Mouse (Mus musculus) lung, embryonic 14.5 days (tissue): ENCODE measurements around the gene Ypel4. TPM values are rescaled to one million over a fixed set of nuclear protein-coding genes. Genes with fewer than 3 reads are reported as not detected.
A peak's percentile ranks its signal among the peaks of the same experiment; 100 is the strongest.

Experiments
- ATAC-seq: fragments of 200-750 bp; cut with Nextera tagmentation; 2 replicates; pipeline ENCODE4 v1.8.0; 2017; ENCODE audit warnings: mild to moderate bottlenecking, moderate TSS enrichment, moderate library complexity; ENCODE audit not compliant: insufficient read depth
- DNase-seq: peaks from one replicate; pipeline ENCODE4 v3.0.0-alpha.2; 2015
- H3K27ac ChIP-seq: fragments of 300-500 bp; sonication (generic); 2 replicates; pipeline ENCODE4 v1.5.1; 2014; ENCODE audit warnings: low read depth, mild to moderate bottlenecking, moderate library complexity
- H3K27me3 ChIP-seq: fragments of 300-500 bp; sonication (generic); 2 replicates; pipeline ENCODE4 v1.6.1; 2014; ENCODE audit warnings: low read length, control low read depth; ENCODE audit not compliant: insufficient read depth
- H3K36me3 ChIP-seq: fragments of 300-500 bp; sonication (generic); 2 replicates; pipeline ENCODE4 v1.6.1; 2014; ENCODE audit warnings: control low read depth; ENCODE audit not compliant: insufficient read depth
- H3K4me1 ChIP-seq: fragments of 300-500 bp; sonication (generic); 2 replicates; pipeline ENCODE4 v1.6.1; 2014; ENCODE audit warnings: antibody characterized with exemption, control low read depth; ENCODE audit not compliant: insufficient read depth
- H3K4me2 ChIP-seq: fragments of 300-500 bp; sonication (generic); 2 replicates; pipeline ENCODE4 v1.6.1; 2014; ENCODE audit warnings: mild to moderate bottlenecking
- H3K4me3 ChIP-seq: fragments of 300-500 bp; sonication (generic); 2 replicates; pipeline ENCODE4 v1.5.1; 2014; ENCODE audit warnings: low read depth, low read length
- H3K9ac ChIP-seq: fragments of 300-500 bp; sonication (generic); 2 replicates; pipeline ENCODE4 v1.6.1; 2014
- H3K9me3 ChIP-seq: fragments of 300-500 bp; sonication (generic); 2 replicates; pipeline ENCODE4 v1.6.1; 2016; ENCODE audit warnings: low read depth, low read length, control low read depth
- CTCF ChIP-seq: IDR thresholded peaks from 2 replicates; pipeline ENCODE4 v1.5.1; 2016; ENCODE audit warnings: antibody characterized with exemption, low read depth
- WGBS: fragments of 180-500 bp; shearing (Covaris S2); extraction: QIAGEN DNeasy Blood & Tissue Kit; methylation state at CpG from one replicate; pipeline ENCODE4 v1.1.7; 2014; 5-methylcytosine and 5-hydroxymethylcytosine counted together
- polyA plus RNA-seq: library from polyadenylated mRNA; unstranded; fragments of >200 nt; fragmentation: Nextera tagmentation; extraction: Ambion mirVana; gene quantifications from 2 replicates; pipeline ENCODE4 v1.2.1, GENCODE M21; 2014

Ypel4 gene
- polyA plus RNA-seq: 6.4 and 7.4 TPM in 2 replicates

DNA sequence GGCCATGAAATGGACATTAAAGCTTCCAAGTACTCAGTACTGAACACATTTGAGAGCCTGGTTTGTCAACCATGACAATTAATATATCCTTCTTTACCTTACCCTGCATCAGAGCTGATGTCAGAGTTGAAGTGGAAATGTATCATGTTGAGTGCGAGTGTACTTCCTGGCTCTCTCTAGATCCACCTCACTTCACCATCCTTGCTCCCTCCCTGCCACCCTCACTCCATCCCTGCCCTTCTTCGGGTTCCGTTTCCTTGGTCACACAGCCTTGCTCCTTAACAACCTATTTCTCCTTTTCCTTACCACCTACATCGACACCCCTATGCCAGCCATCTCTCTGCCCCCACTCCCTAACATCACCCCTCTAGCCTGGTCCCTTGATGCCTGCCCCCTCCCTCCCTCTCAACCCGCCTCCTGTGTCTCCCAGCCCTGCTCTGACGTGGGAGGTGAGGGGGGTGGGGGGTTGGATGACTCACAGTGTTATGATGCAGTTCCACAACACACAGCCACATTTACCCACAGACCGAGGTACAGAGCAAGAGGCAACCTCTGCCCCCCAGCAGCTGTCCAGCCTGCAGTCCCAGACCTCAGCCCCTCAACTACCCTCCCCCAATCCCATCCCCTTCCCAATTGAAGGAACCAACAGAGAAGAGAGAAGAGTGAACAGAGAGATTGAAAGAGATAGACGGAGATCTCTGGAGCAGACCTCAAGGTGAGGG lies at the start of gene Ypel4:
TSS of gene Ypel4 (plus strand) at position 480 of the 722 bp plus-strand sequence.
- Histone ChIP-seq H3K4me3 (peak within 1 kb of the TSS; percentile 37), H3K27ac (no peak within 1 kb of the TSS), H3K4me2 (peak within 1 kb of the TSS; percentile 54), H3K9ac (peak within 1 kb of the TSS; percentile 49), H3K9me3 (no peaks in the 10 kb centered on the region), H3K27me3 (peaks cover 3% of the 10 kb centered on the region; the same call in 1 of the 2 replicates), H3K4me1 (peaks cover 11% of the 10 kb centered on the region; the same call in 1 of the 2 replicates), H3K36me3 (no peaks in the 10 kb centered on the region)
- no peak for TF ChIP-seq CTCF
- WGBS: 2% methylated on average over 8 of the region's 8 CpGs
- DNase-seq (peak; percentile 46), ATAC-seq (peak; percentile 15)

GRCm38 (mm10) chr2:84688080-84688844 lies 45.6 kb upstream of the Ypel4 start:
- WGBS: 83% methylated on average over 2 of the region's 2 CpGs
- Histone ChIP-seq H3K4me3 (no peak overlapping the region), H3K4me2 (no peak overlapping the region), H3K9ac (no peak overlapping the region), H3K27ac (no peak overlapping the region), H3K9me3 (no peaks in the 10 kb centered on the region), H3K4me1 (no peaks in the 10 kb centered on the region), H3K27me3 (no peaks in the 10 kb centered on the region), H3K36me3 (peaks cover 87% of the 10 kb centered on the region)
- DNase-seq: no peak
- TF ChIP-seq CTCF: no peak
- ATAC-seq: no peak

DNA sequence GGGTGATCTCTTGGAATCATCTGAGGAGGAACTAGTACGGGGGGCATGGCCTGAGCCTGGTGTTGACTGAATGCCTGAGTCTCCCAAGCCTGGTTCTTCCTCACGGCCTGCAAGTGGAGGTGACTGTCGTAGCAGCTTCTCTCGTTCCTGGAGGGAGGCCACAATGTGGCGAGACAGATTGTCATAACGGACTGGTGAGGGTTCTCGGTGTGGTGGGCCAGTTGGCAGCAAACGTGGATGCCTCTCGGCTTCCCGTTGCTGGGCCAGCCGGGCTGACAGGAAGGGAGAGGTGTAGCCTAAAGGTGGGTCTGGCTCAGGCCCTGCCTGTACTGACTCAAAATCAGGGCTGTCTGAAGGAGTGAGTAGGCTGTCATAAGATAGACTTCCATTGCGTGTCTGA lies 43.8 kb upstream of the Ypel4 start:
- DNase-seq (no peak), ATAC-seq (no peak)
- Histone ChIP-seq H3K27ac (no peak overlapping the region), H3K4me3 (no peak overlapping the region), H3K4me1 (no peaks in the 10 kb centered on the region), H3K9ac (no peak overlapping the region), H3K27me3 (no peaks in the 10 kb centered on the region), H3K36me3 (peaks cover 93% of the 10 kb centered on the region), H3K9me3 (no peaks in the 10 kb centered on the region), H3K4me2 (no peak overlapping the region)
- TF ChIP-seq CTCF: no peak
- 90% methylated on average over 12 of the region's 12 CpGs for WGBS

- no peak overlapping the region for H3K27ac ChIP-seq
- H3K4me2 ChIP-seq: no peak overlapping the region
- H3K4me3 ChIP-seq: no peak overlapping the region
- H3K9ac ChIP-seq: no peak overlapping the region
- H3K4me1 ChIP-seq: no peaks in the 10 kb centered on the region
- peaks cover 79% of the 10 kb centered on the region for H3K36me3 ChIP-seq
- ATAC-seq: peak; percentile 76
- WGBS: 76% methylated on average over 5 of the region's 5 CpGs
- no peaks in the 10 kb centered on the region for H3K9me3 ChIP-seq
- no peaks in the 10 kb centered on the region for H3K27me3 ChIP-seq
- TF ChIP-seq CTCF: no peak
- peak; percentile 80 for DNase-seq
Measured at GRCm38 (mm10) chr2:84695007-84695695, 38.7 kb upstream of the Ypel4 start.

- WGBS: 93% methylated on average over 1 of the region's 1 CpGs
- H3K36me3 ChIP-seq: peaks cover 51% of the 10 kb centered on the region
- no peak for TF ChIP-seq CTCF
Measured at GRCm38 (mm10) chr2:84703497-84703896, 30.4 kb upstream of the Ypel4 start.

DNA sequence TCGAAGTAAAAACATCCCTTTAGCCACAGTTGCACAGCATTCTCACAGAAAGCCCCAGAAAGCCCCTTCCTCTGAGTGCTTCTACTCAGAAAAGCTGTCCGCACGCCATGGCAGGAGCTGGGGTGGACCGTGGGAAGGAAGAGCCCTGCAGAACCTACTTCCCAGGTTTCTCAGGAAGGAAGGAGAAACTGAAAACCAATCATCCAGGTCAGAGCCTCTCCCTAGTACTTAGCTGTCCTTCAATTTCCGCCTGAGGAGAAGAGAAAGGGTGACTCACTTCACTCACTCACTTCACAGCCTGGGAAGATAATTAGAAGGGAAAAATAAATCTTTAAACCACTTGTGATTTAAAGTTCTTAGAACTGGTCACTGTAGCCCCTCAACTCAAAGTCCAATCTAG lies 29.5 kb upstream of the Ypel4 start:
- WGBS: 82% methylated on average over 5 of the region's 5 CpGs
- no peak overlapping the region for H3K9ac ChIP-seq
- peaks cover 50% of the 10 kb centered on the region for H3K36me3 ChIP-seq
- H3K27me3 ChIP-seq: no peaks in the 10 kb centered on the region
- no peaks in the 10 kb centered on the region for H3K9me3 ChIP-seq
- no peak for TF ChIP-seq CTCF
- ATAC-seq: no peak
- H3K4me2 ChIP-seq: no peak overlapping the region
- no peak overlapping the region for H3K4me3 ChIP-seq
- DNase-seq: no peak
- H3K27ac ChIP-seq: no peak overlapping the region
- no peaks in the 10 kb centered on the region for H3K4me1 ChIP-seq

More at GRCm38 (mm10) chr2:84703497-84703896, 30.4 kb upstream of the Ypel4 start:
- H3K4me3 ChIP-seq: no peak overlapping the region
- H3K9me3 ChIP-seq: no peaks in the 10 kb centered on the region
- ATAC-seq: no peak
- no peak overlapping the region for H3K9ac ChIP-seq
- H3K27ac ChIP-seq: no peak overlapping the region
- H3K4me2 ChIP-seq: no peak overlapping the region
- no peak for DNase-seq
- H3K27me3 ChIP-seq: no peaks in the 10 kb centered on the region
- no peaks in the 10 kb centered on the region for H3K4me1 ChIP-seq

- ATAC-seq: no peak
- TF ChIP-seq CTCF: no peak
- 89% methylated on average over 1 of the region's 1 CpGs for WGBS
- no peak for DNase-seq
- Histone ChIP-seq H3K27ac (no peak overlapping the region), H3K36me3 (peaks cover 59% of the 10 kb centered on the region), H3K4me1 (no peaks in the 10 kb centered on the region), H3K27me3 (no peaks in the 10 kb centered on the region), H3K4me2 (no peak overlapping the region), H3K4me3 (no peak overlapping the region), H3K9me3 (no peaks in the 10 kb centered on the region), H3K9ac (no peak overlapping the region)
Measured at GRCm38 (mm10) chr2:84705295-84705694, 28.6 kb upstream of the Ypel4 start.
